14 mouse cellular contexts compared by ENCODE assay signal in genomic region chr17:87317271-87317670, GRCm38 (mm10). TPM values are rescaled to one million over a fixed set of nuclear protein-coding genes. Genes with fewer than 3 reads are reported as not detected.
A peak's percentile ranks its signal among the peaks of the same experiment; 100 is the strongest.
DNase-seq lines count a peak whose midpoint lies in the region; ATAC-seq and TF ChIP-seq lines count a peak whose summit lies in the region.
"Had no signal": no experiment of that assay in that cellular context is flagged by ENCODE, and none has a peak within 500 bp of the region (broad histone marks: within the 10 kb centered on the region; RNA-seq: fewer than 3 reads in every experiment).

No protein-coding gene starts in this region.

- WGBS in forebrain, embryonic 10.5 days: 36% methylated on average over 6 of the region's 6 CpGs
- WGBS in forebrain, postnatal 0 days: 31% methylated on average over 6 of the region's 6 CpGs
- 32% methylated on average over 6 of the region's 6 CpGs for WGBS in lung, embryonic 16.5 days
- 30% methylated on average over 6 of the region's 6 CpGs for WGBS in lung, postnatal 0 days
- WGBS in liver, embryonic 15.5 days (ENCODE audit: insufficient replicate concordance): 50% methylated on average over 6 of the region's 6 CpGs

- peaks cover 10% of the 10 kb centered on the region; the same call in 1 of the 2 replicates for H3K9me3 ChIP-seq in forebrain, embryonic 10.5 days
- no peaks in the 10 kb centered on the region; the same call in 1 of the 2 replicates for H3K9me3 ChIP-seq in forebrain, postnatal 0 days (ENCODE audit: low read length)
- peaks cover 2% of the 10 kb centered on the region; the same call in 1 of the 2 replicates for H3K9me3 ChIP-seq in lung, embryonic 16.5 days (ENCODE audit: control insufficient read depth, low read length)
- H3K9me3 ChIP-seq in lung, postnatal 0 days (ENCODE audit: low read length): no peaks in the 10 kb centered on the region
- H3K9me3 ChIP-seq in liver, embryonic 15.5 days (replicated peaks): no peaks in the 10 kb centered on the region
- H3K9me3 ChIP-seq: forebrain, embryonic 13.5 days had no signal

- peaks cover 13% of the 10 kb centered on the region for H3K27me3 ChIP-seq in forebrain, embryonic 10.5 days (ENCODE audit: poor library complexity, severe bottlenecking)
- no peaks in the 10 kb centered on the region for H3K27me3 ChIP-seq in forebrain, postnatal 0 days (ENCODE audit: insufficient read depth, low read length)
- H3K27me3 ChIP-seq in lung, embryonic 16.5 days (ENCODE audit: control insufficient read depth, insufficient read depth, low read depth, low read length): no peaks in the 10 kb centered on the region
- no peaks in the 10 kb centered on the region for H3K27me3 ChIP-seq in lung, postnatal 0 days (replicated peaks; ENCODE audit: insufficient read depth, low read length)
- H3K27me3 ChIP-seq in liver, embryonic 15.5 days: no peaks in the 10 kb centered on the region
- H3K27me3 ChIP-seq: forebrain, embryonic 13.5 days; hindbrain, embryonic 13.5 days; neural tube, embryonic 13.5 days had no signal

- H3K36me3 ChIP-seq in forebrain, embryonic 10.5 days (replicated peaks): no peaks in the 10 kb centered on the region; the same call in 1 of the 2 replicates
- no peaks in the 10 kb centered on the region for H3K36me3 ChIP-seq in forebrain, postnatal 0 days (ENCODE audit: insufficient read depth)
- no peaks in the 10 kb centered on the region; the same call in 1 of the 2 replicates for H3K36me3 ChIP-seq in lung, embryonic 16.5 days (ENCODE audit: control insufficient read depth, insufficient read depth, low read length)
- H3K36me3 ChIP-seq in lung, postnatal 0 days (ENCODE audit: insufficient read depth, low read length): no peaks in the 10 kb centered on the region
- H3K36me3 ChIP-seq in liver, embryonic 15.5 days (replicated peaks): peaks cover 13% of the 10 kb centered on the region; the same call in 1 of the 2 replicates
- H3K36me3 ChIP-seq: neural tube, embryonic 13.5 days had no signal

- no peak overlapping the region for H3K4me3 ChIP-seq in forebrain, embryonic 10.5 days
- H3K4me3 ChIP-seq in forebrain, postnatal 0 days (ENCODE audit: low read depth, low read length): no peak overlapping the region
- no peak overlapping the region for H3K4me3 ChIP-seq in lung, embryonic 16.5 days (ENCODE audit: low read length)
- H3K4me3 ChIP-seq in lung, postnatal 0 days (ENCODE audit: low read depth, low read length): no peak overlapping the region
- H3K4me3 ChIP-seq in liver, embryonic 15.5 days (replicated peaks): no peak overlapping the region
- H3K4me3 ChIP-seq: forebrain, embryonic 13.5 days; hindbrain, embryonic 13.5 days; neural tube, embryonic 13.5 days had no signal

- 0 out of 2 replicates have a peak overlapping the region, but pooled peaks have one; percentile 27 for H3K27ac ChIP-seq in forebrain, embryonic 10.5 days
- no peak overlapping the region for H3K27ac ChIP-seq in forebrain, postnatal 0 days (ENCODE audit: low read depth, low read length)
- 0 out of 2 replicates have a peak overlapping the region, but pooled peaks have one; percentile 20 for H3K27ac ChIP-seq in lung, embryonic 16.5 days (ENCODE audit: low read length)
- no peak overlapping the region for H3K27ac ChIP-seq in lung, postnatal 0 days (ENCODE audit: low read length)
- 0 out of 2 replicates have a peak overlapping the region, but pooled peaks have one; percentile 35 for H3K27ac ChIP-seq in liver, embryonic 15.5 days (replicated peaks)
- H3K27ac ChIP-seq: forebrain, embryonic 13.5 days; hindbrain, embryonic 13.5 days; kidney, postnatal 0 days; neural tube, embryonic 13.5 days had no signal

- ATAC-seq in forebrain, postnatal 0 days: no peak
- ATAC-seq in lung, embryonic 16.5 days (ENCODE audit: low read depth): no peak
- no peak for ATAC-seq in lung, postnatal 0 days
- ATAC-seq in liver, embryonic 15.5 days (ENCODE audit: insufficient read depth): peak; percentile 50
- ATAC-seq: CD4-positive, CD25-positive, alpha-beta regulatory T cell, adult 4 months; forebrain, embryonic 13.5 days had no signal

- TF ChIP-seq CTCF in forebrain, postnatal 0 days (IDR thresholded peaks at IDR 0.05; ENCODE audit: low read depth): no peak
- TF ChIP-seq CTCF in lung, postnatal 0 days (IDR thresholded peaks at IDR 0.05): no peak

- TF ChIP-seq EP300 in lung, postnatal 0 days (IDR thresholded peaks at IDR 0.05): no peak

- H3K9ac ChIP-seq in forebrain, postnatal 0 days: no peak overlapping the region
- H3K9ac ChIP-seq in lung, embryonic 16.5 days (ENCODE audit: low read length): no peak overlapping the region
- no peak overlapping the region for H3K9ac ChIP-seq in lung, postnatal 0 days (replicated peaks; ENCODE audit: low read depth)
- H3K9ac ChIP-seq in liver, embryonic 15.5 days: no peak overlapping the region
- H3K9ac ChIP-seq: forebrain, embryonic 13.5 days; hindbrain, embryonic 13.5 days; neural tube, embryonic 13.5 days had no signal

- no peak overlapping the region for H3K4me2 ChIP-seq in forebrain, postnatal 0 days (ENCODE audit: low read depth)
- no peak overlapping the region for H3K4me2 ChIP-seq in lung, embryonic 16.5 days (ENCODE audit: low read depth, low read length)
- no peak overlapping the region for H3K4me2 ChIP-seq in lung, postnatal 0 days (replicated peaks; ENCODE audit: low read depth, low read length)
- no peak overlapping the region for H3K4me2 ChIP-seq in liver, embryonic 15.5 days
- H3K4me2 ChIP-seq: forebrain, embryonic 13.5 days; hindbrain, embryonic 13.5 days; neural tube, embryonic 13.5 days had no signal

- no peak for DNase-seq in forebrain, embryonic 10.5 days (ENCODE audit: extremely low spot score, low spot score)
- DNase-seq in forebrain, postnatal 0 days: no peak
- no peak for DNase-seq in lung, postnatal 0 days (ENCODE audit: low spot score)
- peak; percentile 53 to 55 for DNase-seq in cerebellum, postnatal 25 days
- no peak for DNase-seq in spleen, adult 18-20 months
- DNase-seq in layer of hippocampus, adult 8-10 months (ENCODE audit: low spot score in 2 of 2): no peak
- DNase-seq: right cerebral cortex, adult 18-20 months had no signal

- peaks cover 46% of the 10 kb centered on the region for H3K4me1 ChIP-seq in forebrain, embryonic 10.5 days
- 0 out of 2 replicates have a peak, but pooled peaks cover 2% of the 10 kb centered on the region for H3K4me1 ChIP-seq in forebrain, postnatal 0 days (ENCODE audit: insufficient read depth)
- peaks cover 10% of the 10 kb centered on the region for H3K4me1 ChIP-seq in lung, embryonic 16.5 days (replicated peaks; ENCODE audit: control insufficient read depth, insufficient read depth, low read length)
- peaks cover 5% of the 10 kb centered on the region; the same call in 1 of the 2 replicates for H3K4me1 ChIP-seq in lung, postnatal 0 days (ENCODE audit: insufficient read depth, low read depth, low read length)
- peaks cover 31% of the 10 kb centered on the region for H3K4me1 ChIP-seq in liver, embryonic 15.5 days (replicated peaks)

RNA-seq across cellular contexts. Expression of gene Ttc7, which starts 34.6 kb away (rescaled TPM):
- 2.9 and 3.9 TPM in 2 replicates for polyA plus RNA-seq in forebrain, embryonic 10.5 days (2016; fragmentation: Nextera tagmentation; extraction: Ambion mirVana)
- total RNA-seq in forebrain, postnatal 0 days (2014; rRNA removed): 6.1 and 6.4 TPM in 2 replicates
- 7.0 and 7.5 TPM in 2 replicates for polyA plus RNA-seq in forebrain, postnatal 0 days (2015; fragmentation: Nextera tagmentation; extraction: Ambion mirVana)
- polyA plus RNA-seq in lung, embryonic 16.5 days (2015; fragmentation: Nextera tagmentation; extraction: Ambion mirVana): 6.1 and 6.4 TPM in 2 replicates
- 14.2 and 16.4 TPM in 2 replicates for polyA plus RNA-seq in lung, postnatal 0 days (2015; fragmentation: Nextera tagmentation; extraction: Ambion mirVana)
- 10.8 and 11.3 TPM in 2 replicates for polyA plus RNA-seq in liver, embryonic 15.5 days (2015; fragmentation: Nextera tagmentation; extraction: Ambion mirVana)
- total RNA-seq in layer of hippocampus, adult 8-10 months (2022): 1 to 10 TPM; 7.8 to 10.0 (median 8.5) TPM

RNA-seq across cellular contexts. Expression of gene Mcfd2, which starts 51.5 kb away (rescaled TPM):
- polyA plus RNA-seq in forebrain, embryonic 10.5 days (2016; fragmentation: Nextera tagmentation; extraction: Ambion mirVana): 72.8 and 74.5 TPM in 2 replicates
- total RNA-seq in forebrain, postnatal 0 days (2014; rRNA removed): 35.0 and 42.5 TPM in 2 replicates
- polyA plus RNA-seq in forebrain, postnatal 0 days (2015; fragmentation: Nextera tagmentation; extraction: Ambion mirVana): 37.9 and 40.7 TPM in 2 replicates
- polyA plus RNA-seq in lung, embryonic 16.5 days (2015; fragmentation: Nextera tagmentation; extraction: Ambion mirVana): 113 and 118 TPM in 2 replicates
- polyA plus RNA-seq in lung, postnatal 0 days (2015; fragmentation: Nextera tagmentation; extraction: Ambion mirVana): 132 and 145 TPM in 2 replicates
- 74.1 and 87.6 TPM in 2 replicates for polyA plus RNA-seq in liver, embryonic 15.5 days (2015; fragmentation: Nextera tagmentation; extraction: Ambion mirVana)
- 10 to 100 TPM; 63.8 to 73.0 (median 64.6) TPM for total RNA-seq in layer of hippocampus, adult 8-10 months (2022)

Comparison
In these comparisons a context has a peak if more than half of its experiments do, and no peak if none do; other contexts are left out.
1. H3K27ac ChIP-seq: peak in forebrain, embryonic 10.5 days (single experiment), lung, embryonic 16.5 days (single experiment) and liver, embryonic 15.5 days (single experiment); none in forebrain, postnatal 0 days (single experiment) and lung, postnatal 0 days (single experiment).
2. DNase-seq: peak in cerebellum, postnatal 25 days (2 of 2); none in forebrain, embryonic 10.5 days (single experiment), forebrain, postnatal 0 days (single experiment), lung, postnatal 0 days (single experiment), spleen, adult 18-20 months (0 of 2) and layer of hippocampus, adult 8-10 months (0 of 2).